Mouse (Mus musculus) sigmoid colon, adult 10 weeks (tissue): ENCODE measurements around the gene Stkld1. TPM values are rescaled to one million over a fixed set of nuclear protein-coding genes. Genes with fewer than 3 reads are reported as not detected.

Experiments
- polyA plus RNA-seq: library from polyadenylated mRNA; stranded (reverse); fragments of 350-450 nt; fragmentation: Illumina TruSeq; extraction: RNeasy Lipid Tissue Mini Kit (QIAGEN cat#74804); gene quantifications from one replicate; pipeline ENCODE4 v1.2.3, GENCODE M21; 2014; ENCODE audit warnings: low read depth, low replicate concordance

Gene Stkld1
- polyA plus RNA-seq = not detected

GRCm38 (mm10) chr2:26933304-26934055 lies at the start of gene Stkld1, which contains the start of gene Surf4:
TSS of gene Stkld1 (plus strand) at chr2:26934047.
TSS of gene Surf4 (minus strand) at chr2:26933928.

GRCm38 (mm10) chr2:26902467-26903220 lies 31.2 kb upstream of the Stkld1 start, which contains the start of gene Surf6:
TSS of gene Surf6 (minus strand) at chr2:26902879.

GRCm38 (mm10) chr2:26910124-26910993 lies 23.5 kb upstream of the Stkld1 start, which contains the start of the genes Med22 and Rpl7a:
TSS of gene Med22 (minus strand) at chr2:26910677.
TSS of gene Rpl7a (plus strand) at chr2:26910764.

GRCm38 (mm10) chr2:26915927-26916728 lies 17.7 kb upstream of the Stkld1 start, which contains the start of the genes Surf2 and Surf1:
TSS of gene Surf2 (plus strand) at chr2:26916367.
TSS of gene Surf1 (minus strand) at chr2:26916530.

GRCm38 (mm10) chr2:26963923-26964723 lies 30.3 kb downstream of the Stkld1 start, which contains the start of gene Rexo4:
TSS of gene Rexo4 (minus strand) at chr2:26964386.

GRCm38 (mm10) chr2:26973116-26973515 lies 39.3 kb downstream of the Stkld1 start, which contains the start of gene Adamts13:
TSS of gene Adamts13 (plus strand) at chr2:26973416.

Other genes starting within 250 kb of the Stkld1 start
- gene Abo, start 69.1 kb upstream of the Stkld1 start, polyA plus RNA-seq = 5.7 TPM
- 11.2 TPM for gene Surf6, start 31.2 kb upstream of the Stkld1 start, polyA plus RNA-seq
- gene Med22, start 23.4 kb upstream of the Stkld1 start, polyA plus RNA-seq = 8.1 TPM
- gene Rpl7a, start 23.3 kb upstream of the Stkld1 start, polyA plus RNA-seq = 58.1 TPM
- gene Surf2, start 17.7 kb upstream of the Stkld1 start, polyA plus RNA-seq = 10.4 TPM
- 55.3 TPM for gene Surf1, start 17.5 kb upstream of the Stkld1 start, polyA plus RNA-seq
- gene Surf4, start 119 bp upstream of the Stkld1 start, polyA plus RNA-seq = 77.8 TPM
- gene Rexo4, start 30.3 kb downstream of the Stkld1 start, polyA plus RNA-seq = 56.8 TPM
- gene Adamts13, start 39.4 kb downstream of the Stkld1 start, polyA plus RNA-seq = 0.16 TPM
- 25.0 TPM for gene Cacfd1, start 75.9 kb downstream of the Stkld1 start, polyA plus RNA-seq
- not detected for gene Slc2a6, start 94.0 kb downstream of the Stkld1 start, polyA plus RNA-seq
- gene Mymk, start 138.1 kb downstream of the Stkld1 start, polyA plus RNA-seq = not detected
- gene Adamtsl2, start 145.3 kb downstream of the Stkld1 start, polyA plus RNA-seq = not detected
- not detected for gene Fam163b, start 208.4 kb downstream of the Stkld1 start, polyA plus RNA-seq
- gene Dbh, start 231.2 kb downstream of the Stkld1 start, polyA plus RNA-seq = not detected